In the genomic region with DNA sequence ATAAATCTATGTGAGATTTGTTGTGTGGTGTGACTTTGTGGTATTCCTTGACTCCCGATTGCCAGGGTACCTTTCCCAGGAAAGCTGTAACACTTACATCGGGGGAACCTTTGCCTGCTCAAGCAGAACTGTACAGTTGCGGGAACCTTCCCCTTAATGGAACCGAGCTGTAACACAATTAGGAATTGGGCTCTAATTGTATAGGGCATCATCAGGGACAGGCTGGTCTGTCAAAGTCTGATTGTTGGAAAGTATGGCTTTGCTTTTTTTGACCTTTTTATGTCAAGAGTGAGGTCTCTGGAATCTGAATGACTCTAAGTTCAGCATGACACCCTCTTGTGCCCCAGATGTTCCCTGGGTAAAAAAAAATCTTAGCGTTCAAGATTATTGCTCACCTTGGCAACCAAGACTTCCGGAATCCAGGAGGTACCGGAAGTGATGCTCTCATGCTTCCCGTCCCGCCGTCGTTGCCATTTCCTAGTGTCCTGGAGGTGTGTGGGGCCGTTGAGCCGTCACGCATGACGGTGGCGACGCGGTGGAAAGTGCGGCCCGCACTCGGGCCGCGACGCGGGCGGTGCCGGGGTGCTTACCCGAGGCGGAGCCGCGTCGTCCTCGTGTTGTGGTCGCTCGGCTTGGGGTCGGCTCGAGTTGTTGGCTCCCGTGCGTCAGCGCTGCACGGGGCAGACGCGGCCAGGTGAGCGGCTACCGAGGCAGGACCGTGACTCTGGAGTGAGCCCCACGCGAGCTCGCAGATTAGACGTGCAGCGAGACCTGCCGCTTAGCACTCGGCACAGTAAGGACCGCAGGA, we compare ENCODE assay signal across 8 mouse cellular contexts. TPM values are rescaled to one million over a fixed set of nuclear protein-coding genes. Genes with fewer than 3 reads are reported as not detected.
DNase-seq lines count a peak whose midpoint lies in the region; ATAC-seq lines count a peak whose summit lies in the region.

No protein-coding gene starts in this region.

- intact Hi-C loops in gastrocnemius, postnatal 14 days (cut with DNase I; ENCODE audit: low total_unique reads) = no loop called here

- DNase-seq in adrenal gland, adult 2 months = peak; percentile 74
- peak; percentile 85 for DNase-seq in embryo, embryonic 11 days
- peak; percentile 59 for DNase-seq in gastrocnemius, postnatal 14 days
- DNase-seq in induced T-regulatory cell, adult 2 months (ENCODE audit: low read depth) = peak; percentile 91
- DNase-seq in left cerebral cortex, adult 9 months (ENCODE audit: low spot score in 2 of 2) = peak; percentile 47 to 64
- DNase-seq in right cerebral cortex, adult 18-20 months = peak; percentile 78
- DNase-seq in urinary bladder, postnatal 14 days (ENCODE audit: low spot score) = peak; percentile 65

- peak; percentile 85 for ATAC-seq in megakaryocyte, adult 5-6 weeks (ENCODE audit: poor library complexity, severe bottlenecking)

RNA-seq across cellular contexts. Expression of a gene that starts 1.1 kb away (rescaled TPM):
- 1 to 10 TPM; 5.6 to 6.5 TPM for total RNA-seq in adrenal gland, adult 2 months (2021)
- polyA plus RNA-seq in adrenal gland, adult 2 months (2012; rRNA removed) = 2.0 and 4.0 TPM in 2 replicates
- total RNA-seq in gastrocnemius, postnatal 14 days (2021) = 1 to 10 TPM; 3.6 TPM
- total RNA-seq in megakaryocyte, adult 5-6 weeks (2015) = 0.25 and 0.34 TPM in 2 replicates
- total RNA-seq in megakaryocyte, adult 5-6 weeks (2017) = 0.51 and 0.69 TPM in 2 replicates

RNA-seq across cellular contexts. Expression of a gene that starts 20.8 kb away (rescaled TPM):
- total RNA-seq in adrenal gland, adult 2 months (2021) = 100 to 1,000 TPM in 1 of 2 experiments, 10 to 100 TPM in 1; 71.4 to 109 TPM
- polyA plus RNA-seq in adrenal gland, adult 2 months (2012; rRNA removed) = 15.5 and 30.5 TPM in 2 replicates
- 10 to 100 TPM; 29.7 to 36.0 TPM for total RNA-seq in gastrocnemius, postnatal 14 days (2021)
- 27.6 and 29.1 TPM in 2 replicates for total RNA-seq in megakaryocyte, adult 5-6 weeks (2015)
- 50.0 and 59.3 TPM in 2 replicates for total RNA-seq in megakaryocyte, adult 5-6 weeks (2017)

RNA-seq across cellular contexts. Expression of a gene that starts 36.3 kb away (rescaled TPM):
- 1 to 10 TPM; 3.2 to 5.4 TPM for total RNA-seq in adrenal gland, adult 2 months (2021)
- 0.15 and 0.75 TPM in 2 replicates for polyA plus RNA-seq in adrenal gland, adult 2 months (2012; rRNA removed)
- 1 to 10 TPM; 2.8 to 3.9 TPM for total RNA-seq in gastrocnemius, postnatal 14 days (2021)
- 1.1 and 1.8 TPM in 2 replicates for total RNA-seq in megakaryocyte, adult 5-6 weeks (2015)
- total RNA-seq in megakaryocyte, adult 5-6 weeks (2017) = 0.16 and 1.5 TPM in 2 replicates

RNA-seq across cellular contexts. Expression of a gene that starts 42.7 kb away (rescaled TPM):
- not detected for total RNA-seq in adrenal gland, adult 2 months (2021)
- polyA plus RNA-seq in adrenal gland, adult 2 months (2012; rRNA removed) = not detected in 2 replicates
- not detected for total RNA-seq in gastrocnemius, postnatal 14 days (2021)
- total RNA-seq in megakaryocyte, adult 5-6 weeks (2015) = not detected in 2 replicates
- not detected in 2 replicates for total RNA-seq in megakaryocyte, adult 5-6 weeks (2017)

Comparison
In these comparisons a context has a peak if more than half of its experiments do, and no peak if none do; other contexts are left out.
1. Peak in every context shown above with its lines: DNase-seq and ATAC-seq.